Mouse (Mus musculus) v-Abl transformed pro-B cells (cell line): Measurements from ENCODE around the gene Dmac2.
"Not testable (repeated sequence)": the region's sequence is repeated elsewhere in the genome, so short reads cannot be mapped to it uniquely, and the experiment has no call there.

Source experiments
- in situ Hi-C, 2 experiments: fragments of 400-800 bp; cut with MboI; formaldehyde crosslinking; loops; one replicate each; pipeline ENCODE4 v1.15.1; 2025; ENCODE audit not compliant: unreplicated experiment in 2 of 2

The Dmac2 gene

GRCm38 (mm10) chr7:25618865-25619721 is at the start of gene Dmac2:
Dmac2 (plus strand) TSS chr7:25619414.
- in situ Hi-C loops: no loop called here

DNA sequence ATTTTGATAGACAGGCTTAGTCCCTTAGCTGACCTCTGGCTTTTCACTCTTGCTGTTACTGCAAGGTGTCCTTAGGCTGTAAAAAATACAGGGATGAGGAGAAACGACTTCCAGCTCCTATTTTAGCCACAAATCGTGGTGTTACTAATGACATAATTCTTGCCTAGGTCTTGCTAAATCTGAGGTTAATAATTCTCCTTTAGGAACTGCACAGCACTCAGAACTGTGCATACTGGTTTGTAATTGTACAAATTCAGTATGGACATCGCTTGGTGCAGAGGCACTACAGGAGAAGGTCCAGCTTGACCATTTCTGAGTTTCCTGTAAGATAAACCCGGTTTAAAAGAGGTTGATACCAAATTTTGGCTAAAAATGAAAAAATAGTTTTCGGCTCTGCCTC is 45.4 kb upstream of the Dmac2 start:
- in situ Hi-C loops: not testable (repeated sequence)

GRCm38 (mm10) chr7:25575105-25575504 is 44.1 kb upstream of the Dmac2 start:
- in situ Hi-C loops: no loop called here

DNA sequence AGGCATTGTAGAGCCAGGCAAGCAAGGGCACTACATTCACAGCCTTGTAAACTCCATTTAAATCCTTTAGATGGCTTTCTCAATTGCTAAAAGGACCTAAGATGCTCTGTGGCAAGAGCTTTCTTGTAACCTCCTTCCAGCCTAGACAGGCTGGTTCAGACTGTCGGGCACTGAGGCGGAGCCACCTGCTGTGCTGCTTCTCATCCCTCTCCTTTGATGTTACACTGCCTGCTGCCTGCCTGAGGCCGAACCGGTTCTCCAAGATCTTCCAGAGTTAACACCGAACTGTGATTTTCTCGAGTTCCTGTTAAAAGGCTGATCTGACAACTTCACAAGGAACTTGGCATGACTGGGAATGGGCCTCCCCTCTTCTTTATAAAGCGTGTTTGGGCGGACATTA is 43.3 kb upstream of the Dmac2 start:
- in situ Hi-C loops: no loop called here

GRCm38 (mm10) chr7:25576308-25576707 is 42.9 kb upstream of the Dmac2 start:
- in situ Hi-C loops: not testable (repeated sequence)

- in situ Hi-C loops: not testable (repeated sequence)
Observed at GRCm38 (mm10) chr7:25576793-25577437, 42.3 kb upstream of the Dmac2 start.

DNA sequence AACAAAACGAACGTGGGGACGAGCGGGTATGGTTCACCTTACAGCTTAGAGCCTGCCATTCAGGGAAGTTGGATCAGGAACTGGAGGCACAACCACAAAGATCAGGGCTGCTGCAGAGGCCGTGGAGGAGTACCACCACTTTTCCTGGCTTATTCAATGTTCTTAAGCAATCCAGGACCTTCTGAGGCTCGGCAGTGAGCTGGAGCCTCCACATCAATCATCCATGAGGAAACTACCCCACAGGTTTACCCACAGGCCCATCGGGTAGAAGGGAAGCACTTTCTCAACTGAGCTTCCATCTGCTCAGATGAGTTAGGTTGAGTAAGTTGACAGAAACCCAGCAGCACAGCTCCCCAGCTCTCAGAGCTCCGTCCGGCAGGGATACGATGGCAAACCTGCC is 39.8 kb upstream of the Dmac2 start:
- in situ Hi-C loops: no loop called here

GRCm38 (mm10) chr7:25582301-25582810 is 36.9 kb upstream of the Dmac2 start:
- in situ Hi-C loops: no loop called here

DNA sequence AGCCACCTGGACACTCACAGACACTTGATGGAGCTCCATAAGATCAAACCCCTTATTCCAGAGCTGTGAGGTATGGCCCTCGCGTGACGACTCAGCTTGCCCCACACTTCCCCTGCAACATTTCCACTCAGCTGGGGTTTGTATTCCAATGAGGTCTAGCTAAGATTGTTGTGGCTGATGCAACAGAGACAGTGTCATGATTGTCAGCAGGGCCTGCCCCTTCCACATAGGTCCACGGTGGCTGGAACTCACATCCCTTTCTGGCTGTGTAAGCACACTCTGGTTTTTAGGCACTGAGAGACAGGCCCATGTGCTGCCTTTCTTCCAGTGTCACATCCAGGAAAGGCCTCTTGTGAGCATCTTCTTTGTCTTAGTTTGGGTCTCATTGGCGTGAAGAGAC is 34.6 kb upstream of the Dmac2 start:
- in situ Hi-C loops: no loop called here

DNA sequence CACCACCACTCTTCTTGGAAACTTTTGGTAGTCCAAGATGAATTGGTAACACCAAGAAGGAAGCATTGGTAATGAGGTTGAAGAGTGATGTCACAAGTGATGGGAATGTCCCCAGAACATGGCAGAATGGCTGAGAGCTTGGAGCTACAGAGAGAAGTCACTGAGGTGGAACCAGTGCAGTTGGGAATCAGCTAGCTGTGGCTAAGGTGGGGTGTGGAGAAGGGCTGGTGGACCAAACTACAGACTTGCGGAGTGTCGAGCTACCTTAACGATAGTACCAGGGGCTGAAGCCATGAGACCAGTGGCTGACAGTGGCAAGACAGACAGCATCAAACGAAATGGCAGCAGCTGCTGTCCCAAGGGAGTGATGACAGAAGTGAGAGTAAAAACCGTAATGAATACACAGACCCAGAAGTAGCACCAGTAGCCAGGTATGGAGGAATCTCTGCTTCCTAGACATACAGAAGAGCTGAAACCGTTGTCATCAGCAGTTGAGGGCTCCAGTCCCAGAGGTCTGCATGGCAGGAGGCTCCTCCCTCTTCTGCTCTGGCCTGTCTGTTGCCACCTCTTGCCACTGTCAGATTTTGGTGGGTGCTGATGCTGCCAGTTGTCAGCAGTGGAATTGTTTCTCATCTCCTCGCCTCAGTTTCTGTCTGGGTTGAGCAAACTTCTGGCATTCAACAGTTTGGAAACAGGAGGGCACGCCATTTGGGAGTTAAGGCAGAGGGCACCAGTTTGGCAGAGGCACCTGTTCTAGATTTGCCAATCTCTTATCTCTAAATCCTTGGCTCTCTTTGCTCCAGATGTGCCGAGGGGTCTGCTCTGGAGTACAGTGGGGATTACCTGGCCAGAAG is 33.6 kb upstream of the Dmac2 start:
- in situ Hi-C loops: no loop called here

DNA sequence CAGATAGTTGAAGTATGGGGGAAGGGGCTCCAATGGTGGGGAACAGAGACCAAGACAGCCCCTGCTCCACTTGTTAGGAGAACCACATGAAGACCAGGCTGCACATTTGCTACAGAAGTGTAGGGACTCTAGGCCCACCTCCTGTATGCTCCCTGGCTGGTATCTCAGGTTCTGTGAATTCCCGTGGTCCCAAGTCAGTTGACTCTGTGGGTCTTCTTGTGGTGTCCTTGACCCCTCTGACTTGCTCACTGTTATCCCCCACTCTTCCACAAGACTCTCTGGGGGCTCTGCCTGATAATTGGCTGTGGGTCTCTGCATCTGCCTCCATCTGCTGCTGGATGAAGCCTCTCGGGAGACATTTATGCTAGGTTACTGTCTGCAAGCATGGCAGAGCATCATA is 28.0 kb upstream of the Dmac2 start:
- in situ Hi-C loops: no loop called here

- in situ Hi-C loops: no loop called here
Observed at GRCm38 (mm10) chr7:25593859-25594258, 25.4 kb upstream of the Dmac2 start.

DNA sequence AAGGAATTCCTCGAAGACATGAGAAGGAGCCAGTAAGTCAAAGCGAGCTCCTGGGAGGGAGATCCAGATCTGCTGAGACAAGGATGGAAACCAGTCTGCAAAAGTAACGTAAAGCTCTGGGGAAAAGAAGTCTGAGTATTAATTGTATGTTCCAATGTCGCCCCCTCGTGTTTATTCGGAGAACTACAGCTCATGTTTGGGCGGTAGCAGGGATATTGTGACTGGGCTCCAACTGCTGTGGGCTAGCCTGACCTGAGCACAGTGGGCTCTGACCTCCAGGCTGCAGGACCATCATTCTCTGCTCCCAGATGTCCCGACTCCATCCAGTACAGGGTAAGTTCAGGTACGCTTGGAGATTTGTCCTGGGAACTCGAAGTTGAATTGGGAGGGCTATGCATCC is 19.6 kb upstream of the Dmac2 start:
- in situ Hi-C loops: loop anchor here (5.0 to 10.0 kb wide), 5 partner anchors 55 to 177 kb away; partner anchors contain the start of genes Ceacam2 (in 2 of the 2), Bckdha (in 1 of the 2) and Exosc5 (in 1 of the 2)

DNA sequence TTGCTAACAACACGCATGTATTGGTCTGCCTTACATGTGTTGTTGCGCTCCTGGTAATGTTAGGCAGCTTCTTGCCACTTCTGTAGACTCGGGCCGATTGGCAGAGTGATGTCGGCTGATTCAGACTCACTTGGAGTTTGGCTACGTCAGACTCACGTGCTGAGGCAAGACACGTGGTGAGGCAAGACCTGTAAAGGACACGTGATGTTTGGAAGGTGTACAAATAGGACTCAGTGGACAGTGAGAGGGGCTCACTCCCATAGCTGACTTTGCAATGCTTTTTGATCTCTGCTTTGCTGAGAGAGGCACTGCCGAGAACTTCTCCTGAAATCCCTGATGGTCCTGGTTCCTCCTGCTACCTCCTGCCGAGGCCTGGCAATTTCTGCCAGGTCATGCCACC is 18.5 kb upstream of the Dmac2 start:
- in situ Hi-C loops: loop anchor here in 1 of 2 experiments (5.0 to 10.0 kb wide), 3 partner anchors 54 to 178 kb away; partner anchors contain the start of genes Bckdha and Exosc5

DNA sequence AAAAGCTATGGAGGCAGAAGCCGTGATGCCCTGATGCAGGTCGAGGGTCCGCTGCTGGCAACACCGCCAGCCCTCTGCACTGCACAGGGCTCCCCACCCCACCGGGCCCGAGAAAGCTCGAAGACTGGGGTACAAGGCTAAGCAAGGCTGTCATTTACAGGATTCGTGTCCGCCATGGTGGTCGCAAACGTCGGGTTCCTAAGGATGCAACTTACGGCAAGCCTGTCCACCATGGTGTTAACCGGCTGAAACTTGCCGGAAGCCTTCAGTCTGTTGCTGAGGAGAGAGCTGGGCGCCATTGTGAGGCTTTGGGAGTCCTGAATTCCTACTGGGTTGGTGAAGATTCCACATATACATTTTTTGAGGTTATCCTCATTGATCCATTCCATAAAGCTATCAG is 17.9 kb upstream of the Dmac2 start:
- in situ Hi-C loops: loop anchor here in 1 of 2 experiments (5.0 to 10.0 kb wide), 3 partner anchors 53 to 179 kb away; partner anchors contain the start of genes Bckdha and Exosc5

- in situ Hi-C loops: loop anchor here in 1 of 2 experiments (10.0 kb wide), 1 partner anchor 48 kb away; the partner anchor contains the start of genes Bckdha and Exosc5
Observed at GRCm38 (mm10) chr7:25606625-25607063, 12.6 kb upstream of the Dmac2 start.

DNA sequence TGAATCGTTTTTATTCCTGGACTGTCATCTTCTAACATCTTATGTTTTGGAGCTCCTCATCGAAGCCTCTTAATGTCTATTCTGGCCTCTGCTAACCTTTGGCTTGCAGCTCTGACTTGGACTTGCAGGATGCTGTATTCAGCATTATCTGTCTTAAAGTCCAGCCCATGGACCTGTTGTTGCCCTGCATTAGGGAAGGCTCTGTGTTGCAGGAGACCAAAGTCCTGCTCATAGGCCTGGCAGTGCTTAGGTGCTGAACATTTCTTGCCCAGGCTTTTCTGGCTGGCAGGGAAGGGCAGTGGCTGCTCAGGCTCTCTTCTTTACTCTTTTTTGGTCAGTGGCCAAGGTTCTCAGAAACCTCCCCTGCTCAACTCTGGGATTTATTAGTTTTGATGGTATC is 12.0 kb upstream of the Dmac2 start:
- in situ Hi-C loops: loop anchor here in 1 of 2 experiments (10.0 kb wide), 1 partner anchor 48 kb away; the partner anchor contains the start of genes Bckdha and Exosc5

DNA sequence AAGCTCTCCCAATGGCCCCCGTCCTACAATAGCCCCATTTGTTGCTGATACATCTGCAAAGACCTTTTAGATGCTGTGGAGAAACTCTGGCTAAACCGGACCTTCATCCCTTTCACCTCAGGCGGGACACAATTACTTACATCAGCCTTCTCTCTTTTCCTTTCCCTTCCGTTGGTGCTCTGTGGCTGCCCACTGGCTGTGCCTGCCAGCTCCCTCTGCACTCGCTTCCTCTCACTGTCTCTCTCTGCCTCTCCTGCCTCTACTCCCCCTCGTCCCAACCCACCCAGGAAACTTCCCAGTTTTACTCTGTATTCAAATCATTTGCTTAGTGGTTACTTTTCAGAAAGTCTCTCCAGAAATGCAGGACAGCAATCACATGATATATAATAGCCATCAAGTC is 9.2 kb upstream of the Dmac2 start:
- in situ Hi-C loops: no loop called here

GRCm38 (mm10) chr7:25611501-25611900 is 7.7 kb upstream of the Dmac2 start:
- in situ Hi-C loops: no loop called here

DNA sequence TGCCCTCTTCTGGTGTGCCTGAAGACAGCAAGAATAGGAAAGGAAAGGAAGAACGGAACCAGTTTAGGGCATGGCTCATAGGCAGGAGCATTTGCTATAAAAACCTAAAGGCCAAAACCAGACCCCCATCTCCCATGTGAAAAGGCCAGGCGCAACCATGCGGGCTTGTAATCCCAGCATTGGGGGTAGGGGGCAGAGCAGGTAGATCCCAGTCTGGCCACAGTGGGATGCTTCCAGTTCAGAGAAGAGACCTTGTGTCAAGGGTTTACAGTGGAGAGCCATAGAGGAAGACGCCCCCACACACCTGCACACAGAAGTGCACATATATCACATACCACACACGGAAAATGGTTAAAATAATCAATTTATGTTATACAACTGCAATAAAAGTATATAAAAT is 5.1 kb upstream of the Dmac2 start:
- in situ Hi-C loops: no loop called here
